Mouse (Mus musculus): Measurements from ENCODE around the gene H2-Eb1. TPM values are rescaled to one million over a fixed set of nuclear protein-coding genes. Genes with fewer than 3 reads are reported as not detected.

Gene H2-Eb1
- total RNA-seq, 4 experiments from 2014 or later = 2.6 to 6.3 (median 3.7) TPM

- DNase-seq (ENCODE audit: low spot score in 2 of 2) = no peak
These were observed 8.6 kb downstream of the H2-Eb1 start for GRCm38 (mm10) chr17:34314286-34314685.

- no peak for DNase-seq (ENCODE audit: low spot score in 2 of 2)
These were observed 9.8 kb downstream of the H2-Eb1 start for GRCm38 (mm10) chr17:34315512-34315911.

GRCm38 (mm10) chr17:34316697-34317096 lies 11.0 kb downstream of the H2-Eb1 start:
- no peak for DNase-seq (ENCODE audit: low spot score in 2 of 2)

GRCm38 (mm10) chr17:34317275-34317674 lies 11.6 kb downstream of the H2-Eb1 start:
- DNase-seq (ENCODE audit: low spot score in 2 of 2) = no peak

GRCm38 (mm10) chr17:34325436-34325835 lies 19.8 kb downstream of the H2-Eb1 start, which contains the start of gene H2-Eb2:
TSS of gene H2-Eb2 (plus strand) at chr17:34325665.
- no peak for DNase-seq (ENCODE audit: low spot score in 2 of 2)

GRCm38 (mm10) chr17:34326373-34326772 lies 20.7 kb downstream of the H2-Eb1 start:
- DNase-seq (ENCODE audit: low spot score in 2 of 2) = no peak

GRCm38 (mm10) chr17:34329807-34330206 lies 24.1 kb downstream of the H2-Eb1 start:
- DNase-seq (ENCODE audit: low spot score in 2 of 2) = no peak

- DNase-seq (ENCODE audit: low spot score in 2 of 2) = no peak
These were observed 25.5 kb downstream of the H2-Eb1 start for GRCm38 (mm10) chr17:34331200-34331599.

GRCm38 (mm10) chr17:34340619-34341402 lies 35.1 kb downstream of the H2-Eb1 start:
- DNase-seq (ENCODE audit: low spot score in 2 of 2) = no peak

GRCm38 (mm10) chr17:34344882-34345281 lies 39.2 kb downstream of the H2-Eb1 start:
- no peak for DNase-seq (ENCODE audit: low spot score in 2 of 2)

GRCm38 (mm10) chr17:34345486-34345885 lies 39.8 kb downstream of the H2-Eb1 start:
- DNase-seq (ENCODE audit: low spot score in 2 of 2) = no peak

GRCm38 (mm10) chr17:34346041-34346440 lies 40.4 kb downstream of the H2-Eb1 start:
- DNase-seq (ENCODE audit: low spot score in 2 of 2) = no peak

GRCm38 (mm10) chr17:34347606-34348308 lies 42.1 kb downstream of the H2-Eb1 start:
- DNase-seq (ENCODE audit: low spot score in 2 of 2) = no peak

- peak; percentile 31 to 37 for DNase-seq (ENCODE audit: low spot score in 2 of 2)
These were observed 43.8 kb downstream of the H2-Eb1 start for GRCm38 (mm10) chr17:34349429-34349828.

GRCm38 (mm10) chr17:34354539-34354938 lies 48.9 kb downstream of the H2-Eb1 start, which contains the start of gene Btnl2:
TSS of gene Btnl2 (plus strand) at chr17:34354822.
- no peak for DNase-seq (ENCODE audit: low spot score in 2 of 2)

GRCm38 (mm10) chr17:34354940-34355339 lies 49.3 kb downstream of the H2-Eb1 start:
- no peak for DNase-seq (ENCODE audit: low spot score in 2 of 2)

GRCm38 (mm10) chr17:34362954-34363546 lies 57.4 kb downstream of the H2-Eb1 start:
- no peak for DNase-seq (ENCODE audit: low spot score in 2 of 2)

- no peak for DNase-seq (ENCODE audit: low spot score in 2 of 2)
These were observed 58.1 kb downstream of the H2-Eb1 start for GRCm38 (mm10) chr17:34363676-34364310.

GRCm38 (mm10) chr17:34365031-34365430 lies 59.4 kb downstream of the H2-Eb1 start:
- DNase-seq (ENCODE audit: low spot score in 2 of 2) = no peak

Measured in gastrocnemius, adult 8-10 months (tissue).